Mouse (Mus musculus): Measurements from ENCODE around the gene Lman1l. TPM values are rescaled to one million over a fixed set of nuclear protein-coding genes. Genes with fewer than 3 reads are reported as not detected.

Lman1l gene
- polyA plus RNA-seq (2015; fragmentation: Nextera tagmentation; extraction: Ambion mirVana): not detected in 2 replicates

DNA sequence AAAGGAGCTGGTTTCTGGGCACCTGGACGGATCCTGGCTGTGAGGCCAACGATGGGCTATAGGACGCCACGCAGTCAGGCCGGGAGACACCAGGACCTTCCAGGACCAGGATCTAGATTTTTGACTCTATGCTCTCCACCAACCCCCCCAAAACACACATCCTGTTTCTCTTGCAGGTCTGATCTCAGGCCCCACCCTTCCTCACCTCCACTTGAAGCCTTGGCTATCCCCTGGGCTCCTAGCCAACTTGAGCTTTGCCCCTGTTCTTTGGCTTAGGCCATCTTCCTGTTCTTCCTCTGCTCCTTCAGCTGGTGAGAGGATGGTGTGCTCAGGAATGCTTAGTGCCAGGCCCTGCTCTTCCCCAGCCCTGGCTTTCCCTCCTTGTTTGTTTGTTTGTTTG is at the start of gene Lman1l:
Lman1l (minus strand) TSS at position 101 of the 400 bp plus-strand sequence.
- Histone ChIP-seq H3K9me3 (replicated peaks) (no peaks in the 10 kb centered on the region), H3K27ac (no peak within 1 kb of the TSS), H3K4me2 (no peak within 1 kb of the TSS), H3K4me3 (no peak within 1 kb of the TSS), H3K9ac (no peak within 1 kb of the TSS), H3K36me3 (ENCODE audit: poor library complexity, severe bottlenecking) (peaks cover 19% of the 10 kb centered on the region), H3K27me3 (no peaks in the 10 kb centered on the region), H3K4me1 (no peaks in the 10 kb centered on the region)
- ATAC-seq: no peak
- 92% methylated on average over 5 of the region's 5 CpGs for WGBS

GRCm38 (mm10) chr9:57669566-57669965 is 49.0 kb upstream of the Lman1l start:
- no peaks in the 10 kb centered on the region for H3K4me1 ChIP-seq
- 84% methylated on average over 3 of the region's 3 CpGs for WGBS
- no peaks in the 10 kb centered on the region for H3K9me3 ChIP-seq (replicated peaks)
- no peak overlapping the region for H3K27ac ChIP-seq
- ATAC-seq: no peak
- no peak overlapping the region for H3K4me3 ChIP-seq
- H3K9ac ChIP-seq: no peak overlapping the region
- no peak overlapping the region for H3K4me2 ChIP-seq
- H3K36me3 ChIP-seq (ENCODE audit: poor library complexity, severe bottlenecking): no peaks in the 10 kb centered on the region
- H3K27me3 ChIP-seq: peaks cover 3% of the 10 kb centered on the region; the same call in 1 of the 2 replicates

DNA sequence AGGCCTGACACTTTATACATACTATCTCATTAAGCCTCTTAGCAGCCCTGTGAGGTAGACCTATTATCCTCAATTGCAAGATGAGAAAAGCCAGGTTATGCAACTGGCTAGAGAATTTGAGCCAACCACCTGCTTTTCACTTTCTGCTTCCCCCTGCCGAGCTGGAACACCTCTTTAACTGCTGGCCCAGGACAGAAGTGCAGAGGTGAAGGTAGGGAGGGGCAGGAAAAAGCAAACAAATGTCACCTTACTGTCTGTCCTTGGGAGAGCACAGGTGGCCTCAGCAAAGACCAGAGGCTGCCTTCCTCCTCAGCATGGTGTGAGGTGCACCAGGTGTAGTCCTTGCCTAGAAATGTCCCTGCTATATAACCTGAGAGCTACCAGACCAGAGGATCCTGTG is 47.7 kb upstream of the Lman1l start:
- Histone ChIP-seq H3K27ac (no peak overlapping the region), H3K4me1 (no peaks in the 10 kb centered on the region), H3K4me3 (no peak overlapping the region), H3K27me3 (peaks cover 3% of the 10 kb centered on the region; the same call in 1 of the 2 replicates), H3K9ac (no peak overlapping the region), H3K4me2 (no peak overlapping the region), H3K36me3 (ENCODE audit: poor library complexity, severe bottlenecking) (no peaks in the 10 kb centered on the region), H3K9me3 (replicated peaks) (no peaks in the 10 kb centered on the region)
- no peak for ATAC-seq
- WGBS: 44% methylated on average over 1 of the region's 1 CpGs

DNA sequence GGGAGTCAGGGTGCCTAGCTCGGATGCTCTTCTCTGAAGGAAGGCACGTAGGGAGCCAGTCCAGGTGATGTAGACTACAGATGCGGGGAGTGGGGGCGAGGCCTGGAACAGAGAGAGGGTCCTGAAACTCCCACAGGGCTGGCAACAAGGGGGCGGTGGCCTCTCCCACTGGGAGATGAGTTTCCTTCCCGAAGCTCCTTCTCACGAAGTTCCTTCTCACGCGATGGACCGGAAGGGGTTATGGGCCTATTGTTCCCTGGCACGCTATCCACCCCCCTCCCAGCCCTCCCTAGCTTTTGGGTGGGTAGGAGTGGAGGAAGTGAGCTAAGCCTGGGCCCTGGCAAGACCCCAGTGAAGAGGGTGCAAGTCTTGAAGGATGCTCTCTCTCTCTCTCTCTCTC is 47.2 kb upstream of the Lman1l start:
- Histone ChIP-seq H3K9me3 (replicated peaks) (no peaks in the 10 kb centered on the region), H3K4me1 (no peaks in the 10 kb centered on the region), H3K27ac (no peak overlapping the region), H3K36me3 (ENCODE audit: poor library complexity, severe bottlenecking) (no peaks in the 10 kb centered on the region), H3K4me2 (no peak overlapping the region), H3K9ac (no peak overlapping the region), H3K27me3 (peaks cover 3% of the 10 kb centered on the region; the same call in 1 of the 2 replicates), H3K4me3 (no peak overlapping the region)
- WGBS: 57% methylated on average over 11 of the region's 11 CpGs
- no peak for ATAC-seq

- no peak overlapping the region for H3K4me3 ChIP-seq
- WGBS: 83% methylated on average over 3 of the region's 3 CpGs
- no peak overlapping the region for H3K27ac ChIP-seq
- peaks cover 3% of the 10 kb centered on the region; the same call in 1 of the 2 replicates for H3K27me3 ChIP-seq
- no peaks in the 10 kb centered on the region for H3K4me1 ChIP-seq
- no peaks in the 10 kb centered on the region for H3K36me3 ChIP-seq (ENCODE audit: poor library complexity, severe bottlenecking)
- H3K9ac ChIP-seq: no peak overlapping the region
- no peak for ATAC-seq
- no peaks in the 10 kb centered on the region for H3K9me3 ChIP-seq (replicated peaks)
- no peak overlapping the region for H3K4me2 ChIP-seq
These were observed 46.6 kb upstream of the Lman1l start for GRCm38 (mm10) chr9:57667136-57667535.

- Histone ChIP-seq H3K36me3 (ENCODE audit: poor library complexity, severe bottlenecking) (no peaks in the 10 kb centered on the region), H3K4me3 (no peak overlapping the region), H3K27me3 (peaks cover 3% of the 10 kb centered on the region; the same call in 1 of the 2 replicates), H3K4me1 (no peaks in the 10 kb centered on the region), H3K9me3 (replicated peaks) (no peaks in the 10 kb centered on the region), H3K9ac (no peak overlapping the region), H3K27ac (no peak overlapping the region), H3K4me2 (no peak overlapping the region)
- no peak for ATAC-seq
- WGBS: 89% methylated on average over 8 of the region's 8 CpGs
These were observed 46.0 kb upstream of the Lman1l start for GRCm38 (mm10) chr9:57666536-57666935.

DNA sequence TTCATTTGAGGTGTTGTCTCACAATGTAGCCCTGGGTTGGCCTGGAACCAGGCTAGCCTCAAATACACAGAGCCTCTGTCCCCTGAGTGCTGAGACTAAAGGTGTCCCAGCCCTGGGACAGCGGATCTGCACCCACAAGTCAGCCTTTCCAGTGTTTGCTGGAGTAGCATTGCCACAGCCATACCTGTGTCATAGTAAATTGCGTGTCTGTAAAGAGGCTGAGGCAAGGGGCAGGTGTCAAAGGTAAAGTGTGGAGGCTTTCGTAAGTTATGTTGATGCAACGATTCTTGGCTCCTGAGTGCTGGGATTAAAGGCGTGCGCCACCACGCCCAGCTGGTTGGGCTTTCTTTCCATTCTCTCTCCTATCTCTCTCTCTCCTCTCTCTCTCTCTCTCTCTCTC is 44.0 kb upstream of the Lman1l start:
- H3K9me3 ChIP-seq (replicated peaks): no peaks in the 10 kb centered on the region
- no peak overlapping the region for H3K9ac ChIP-seq
- no peaks in the 10 kb centered on the region for H3K36me3 ChIP-seq (ENCODE audit: poor library complexity, severe bottlenecking)
- no peak overlapping the region for H3K27ac ChIP-seq
- peaks cover 3% of the 10 kb centered on the region; the same call in 1 of the 2 replicates for H3K27me3 ChIP-seq
- H3K4me3 ChIP-seq: no peak overlapping the region
- ATAC-seq: no peak
- no peaks in the 10 kb centered on the region for H3K4me1 ChIP-seq
- H3K4me2 ChIP-seq: no peak overlapping the region
- WGBS: 76% methylated on average over 7 of the region's 7 CpGs

DNA sequence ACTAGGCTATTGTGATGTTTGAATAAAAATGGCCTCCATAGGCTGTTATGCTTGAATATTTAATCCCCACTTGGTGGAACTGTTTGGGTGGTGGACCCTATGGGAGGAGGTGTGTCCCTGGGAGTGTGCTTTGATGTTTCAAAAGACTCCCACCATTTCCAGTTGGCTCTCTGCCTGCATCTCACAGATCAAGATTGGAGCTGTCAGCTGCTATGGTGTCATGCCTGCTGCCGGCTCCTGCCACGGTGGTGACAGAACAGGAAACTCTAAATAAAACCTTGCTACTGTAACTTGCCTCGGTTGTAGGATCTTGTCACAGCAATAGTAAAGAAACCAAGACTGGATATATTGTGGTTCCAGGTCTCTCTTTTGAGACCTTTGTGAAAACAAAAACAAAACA is 41.0 kb upstream of the Lman1l start:
- Histone ChIP-seq H3K4me3 (no peak overlapping the region), H3K36me3 (ENCODE audit: poor library complexity, severe bottlenecking) (no peaks in the 10 kb centered on the region), H3K27me3 (peaks cover 1% of the 10 kb centered on the region; the same call in 1 of the 2 replicates), H3K9me3 (replicated peaks) (no peaks in the 10 kb centered on the region), H3K9ac (no peak overlapping the region), H3K27ac (no peak overlapping the region), H3K4me1 (no peaks in the 10 kb centered on the region), H3K4me2 (no peak overlapping the region)
- ATAC-seq: no peak
- WGBS: 67% methylated on average over 3 of the region's 3 CpGs

DNA sequence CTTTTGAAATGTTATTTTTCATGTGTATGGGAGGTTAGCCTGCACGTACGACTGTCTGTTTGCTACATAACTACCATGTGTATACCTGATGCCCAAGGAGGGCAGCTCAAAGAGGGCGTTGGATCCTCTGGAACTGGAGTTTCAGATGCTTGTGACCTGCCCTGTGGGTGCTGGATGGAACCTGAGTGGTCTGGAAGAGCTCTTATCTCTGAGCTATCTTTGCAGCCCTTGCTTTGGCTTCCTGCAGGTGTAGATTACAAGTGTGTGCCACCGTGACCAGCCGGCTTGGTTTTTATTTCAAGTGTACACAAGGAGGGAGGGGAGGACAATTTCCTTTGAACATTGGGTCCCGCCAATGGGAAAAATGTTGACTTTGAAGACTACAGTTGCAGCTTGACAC is 39.9 kb upstream of the Lman1l start:
- H3K9me3 ChIP-seq (replicated peaks): no peaks in the 10 kb centered on the region
- no peak for ATAC-seq

GRCm38 (mm10) chr9:57659774-57660173 is 39.2 kb upstream of the Lman1l start:
- Histone ChIP-seq H3K9me3 (replicated peaks) (no peaks in the 10 kb centered on the region), H3K27ac (no peak overlapping the region), H3K4me1 (peaks cover 4% of the 10 kb centered on the region), H3K27me3 (no peaks in the 10 kb centered on the region), H3K4me3 (no peak overlapping the region), H3K36me3 (ENCODE audit: poor library complexity, severe bottlenecking) (no peaks in the 10 kb centered on the region), H3K9ac (no peak overlapping the region), H3K4me2 (no peak overlapping the region)
- peak; percentile 69 for ATAC-seq
- WGBS: 23% methylated on average over 4 of the region's 4 CpGs

More for the DNA sequence above, 39.9 kb upstream of the Lman1l start:
- no peak overlapping the region for H3K4me2 ChIP-seq
- peaks cover 4% of the 10 kb centered on the region for H3K4me1 ChIP-seq
- 85% methylated on average over 6 of the region's 6 CpGs for WGBS
- H3K27ac ChIP-seq: no peak overlapping the region
- H3K36me3 ChIP-seq (ENCODE audit: poor library complexity, severe bottlenecking): no peaks in the 10 kb centered on the region
- no peaks in the 10 kb centered on the region for H3K27me3 ChIP-seq
- H3K4me3 ChIP-seq: no peak overlapping the region
- H3K9ac ChIP-seq: no peak overlapping the region

GRCm38 (mm10) chr9:57658970-57659369 is 38.4 kb upstream of the Lman1l start:
- ATAC-seq: no peak
- 80% methylated on average over 4 of the region's 4 CpGs for WGBS
- H3K36me3 ChIP-seq (ENCODE audit: poor library complexity, severe bottlenecking): no peaks in the 10 kb centered on the region
- H3K9me3 ChIP-seq (replicated peaks): no peaks in the 10 kb centered on the region
- 0 out of 2 replicates have a peak, but pooled peaks cover 5% of the 10 kb centered on the region for H3K27me3 ChIP-seq
- H3K4me3 ChIP-seq: no peak overlapping the region
- no peak overlapping the region for H3K4me2 ChIP-seq
- peaks cover 4% of the 10 kb centered on the region for H3K4me1 ChIP-seq
- H3K27ac ChIP-seq: no peak overlapping the region
- H3K9ac ChIP-seq: no peak overlapping the region

DNA sequence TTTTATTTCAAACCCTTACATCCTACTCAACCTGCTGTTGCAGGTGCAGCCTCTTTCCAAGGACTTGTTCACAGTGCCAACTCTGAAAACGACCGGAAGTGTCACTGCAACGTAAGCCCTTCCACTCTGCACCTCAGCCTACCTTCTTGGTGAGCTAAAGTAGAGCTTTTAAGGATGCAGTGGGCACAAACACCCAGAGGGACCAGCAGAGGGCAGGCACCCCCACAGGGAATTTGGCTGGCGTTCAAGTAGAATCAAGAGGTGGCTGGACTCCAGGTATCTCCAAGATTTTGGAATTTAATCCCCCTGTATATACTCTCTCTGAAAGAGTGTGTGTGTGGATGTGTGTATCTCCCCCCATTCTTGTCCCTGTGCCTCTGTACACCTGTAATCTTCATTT is 37.3 kb upstream of the Lman1l start:
- Histone ChIP-seq H3K27ac (no peak overlapping the region), H3K4me1 (peaks cover 11% of the 10 kb centered on the region), H3K4me2 (no peak overlapping the region), H3K9ac (no peak overlapping the region), H3K27me3 (0 out of 2 replicates have a peak, but pooled peaks cover 8% of the 10 kb centered on the region), H3K9me3 (replicated peaks) (no peaks in the 10 kb centered on the region), H3K4me3 (no peak overlapping the region), H3K36me3 (ENCODE audit: poor library complexity, severe bottlenecking) (no peaks in the 10 kb centered on the region)
- WGBS: 59% methylated on average over 4 of the region's 4 CpGs
- no peak for ATAC-seq

DNA sequence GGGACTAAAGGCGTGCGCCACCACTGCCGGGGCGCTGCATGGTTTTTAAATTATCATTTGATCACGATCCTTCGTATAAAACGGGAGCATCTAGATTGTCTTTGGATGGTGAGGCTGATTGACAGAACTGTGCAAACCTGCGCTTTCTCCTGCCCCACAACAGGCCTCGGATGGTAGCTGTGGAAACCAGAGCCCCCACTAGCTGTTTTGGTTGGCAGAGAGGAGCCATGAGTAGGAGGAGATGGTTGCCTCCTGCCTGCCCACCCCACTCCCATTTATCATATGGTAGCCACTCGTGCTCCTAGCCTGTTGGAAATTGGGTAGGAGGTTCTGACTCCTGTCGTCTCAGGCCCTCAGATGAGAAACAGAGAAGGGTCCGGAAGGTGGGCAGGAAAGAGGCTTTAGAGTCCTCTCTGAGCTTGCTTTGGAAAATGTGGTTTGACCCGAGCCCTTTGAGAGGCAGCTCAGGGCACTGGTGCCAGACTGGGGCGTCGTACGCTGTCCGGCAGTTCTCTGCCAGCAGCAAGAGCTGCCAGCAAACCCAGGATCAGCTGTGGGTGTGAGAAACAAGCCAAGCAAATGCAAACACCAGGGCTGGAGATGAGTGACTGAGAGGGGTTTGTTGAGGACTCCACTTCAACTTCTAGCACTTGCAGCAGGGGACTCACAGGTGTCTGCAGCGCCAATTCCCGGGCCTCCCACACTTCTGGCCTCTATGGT is 36.2 kb upstream of the Lman1l start:
- no peak overlapping the region for H3K4me2 ChIP-seq
- no peaks in the 10 kb centered on the region for H3K9me3 ChIP-seq (replicated peaks)
- 91% methylated on average over 19 of the region's 19 CpGs for WGBS
- 0 out of 2 replicates have a peak, but pooled peaks cover 8% of the 10 kb centered on the region for H3K27me3 ChIP-seq
- no peak overlapping the region for H3K4me3 ChIP-seq
- H3K4me1 ChIP-seq: peaks cover 14% of the 10 kb centered on the region
- ATAC-seq: no peak
- H3K27ac ChIP-seq: no peak overlapping the region
- H3K36me3 ChIP-seq (ENCODE audit: poor library complexity, severe bottlenecking): no peaks in the 10 kb centered on the region
- H3K9ac ChIP-seq: no peak overlapping the region
